Mouse (Mus musculus): ENCODE results near the gene Gm17190.
"Not testable (repeated sequence)": the region's sequence is repeated elsewhere in the genome, so short reads cannot be mapped to it uniquely, and the experiment has no call there.

Gene Gm17190

DNA sequence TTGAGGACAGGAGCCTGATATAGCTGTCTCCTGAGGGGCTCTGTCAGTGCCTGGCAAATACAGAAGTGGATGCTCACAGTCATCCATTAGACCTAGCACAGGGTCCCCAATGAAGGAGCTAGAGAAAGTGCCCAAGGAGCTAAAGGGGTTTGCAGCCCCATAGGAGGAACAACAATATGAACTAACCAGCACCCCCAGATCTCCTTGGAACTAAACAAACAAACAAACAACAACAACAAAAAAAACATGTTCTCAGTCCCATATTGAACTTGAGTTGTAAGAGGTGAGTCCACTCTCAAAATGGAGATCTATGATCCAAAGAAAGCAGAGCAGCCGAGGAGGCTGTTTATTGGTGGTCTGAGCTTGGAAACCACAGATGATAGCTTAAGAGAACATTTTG is at the start of gene Gm17190:
Gene Gm17190 (plus strand): TSS at position 301 of the 400 bp plus-strand sequence.
- DNase-seq = not testable (repeated sequence)

DNA sequence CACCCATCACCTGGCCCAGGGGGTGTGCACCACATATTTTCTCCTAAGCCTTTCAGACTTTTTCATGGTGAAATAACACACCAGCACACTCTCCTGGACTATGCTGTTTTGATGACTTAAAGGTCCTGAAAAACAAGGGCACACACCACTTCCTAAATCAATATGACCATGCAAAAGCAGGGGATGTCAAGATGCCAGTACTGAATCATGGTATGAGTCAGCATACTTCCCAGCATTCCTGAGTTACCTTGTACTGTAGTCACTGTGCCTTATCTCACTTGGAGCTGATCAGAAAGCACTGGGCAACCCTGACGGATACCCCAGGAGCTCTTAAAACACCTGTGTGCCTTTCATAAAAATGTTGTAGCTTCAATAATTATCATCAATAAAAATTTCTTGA is 42.3 kb upstream of the Gm17190 start:
- no peak for DNase-seq

- DNase-seq = peak; percentile 40
These were observed 41.4 kb upstream of the Gm17190 start for GRCm38 (mm10) chr13:96040275-96041042.

- DNase-seq = peak; percentile 42
These were observed 36.5 kb upstream of the Gm17190 start for GRCm38 (mm10) chr13:96045396-96045795.

DNA sequence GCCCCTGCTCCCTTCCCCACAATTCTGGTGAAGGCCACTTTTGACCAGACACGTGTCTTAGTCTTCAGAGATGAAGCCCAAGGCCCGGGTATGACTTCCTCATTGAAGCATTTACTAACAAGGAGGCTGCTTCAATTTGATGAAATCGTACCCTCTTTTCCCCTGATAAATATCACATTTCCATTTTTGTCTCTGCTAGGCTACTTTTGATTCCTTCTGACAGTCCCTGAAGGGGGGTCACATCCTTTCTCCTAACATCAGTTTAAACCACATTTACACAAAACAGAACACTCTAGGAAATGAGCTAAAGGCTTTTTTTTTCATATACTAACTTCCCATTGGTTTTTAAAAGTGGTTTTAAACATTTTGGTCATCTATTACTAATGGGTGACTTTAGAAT is 29.1 kb upstream of the Gm17190 start:
- peak; percentile 27 for DNase-seq

- no peak for DNase-seq
These were observed 8.3 kb upstream of the Gm17190 start for GRCm38 (mm10) chr13:96073555-96073954.

- not testable (repeated sequence) for DNase-seq
These were observed 578 bp upstream of the Gm17190 start, which contains the start of gene Gm20075 for GRCm38 (mm10) chr13:96081276-96081675. Gene Gm20075, minus strand, starts transcription at chr13:96081376.

DNA sequence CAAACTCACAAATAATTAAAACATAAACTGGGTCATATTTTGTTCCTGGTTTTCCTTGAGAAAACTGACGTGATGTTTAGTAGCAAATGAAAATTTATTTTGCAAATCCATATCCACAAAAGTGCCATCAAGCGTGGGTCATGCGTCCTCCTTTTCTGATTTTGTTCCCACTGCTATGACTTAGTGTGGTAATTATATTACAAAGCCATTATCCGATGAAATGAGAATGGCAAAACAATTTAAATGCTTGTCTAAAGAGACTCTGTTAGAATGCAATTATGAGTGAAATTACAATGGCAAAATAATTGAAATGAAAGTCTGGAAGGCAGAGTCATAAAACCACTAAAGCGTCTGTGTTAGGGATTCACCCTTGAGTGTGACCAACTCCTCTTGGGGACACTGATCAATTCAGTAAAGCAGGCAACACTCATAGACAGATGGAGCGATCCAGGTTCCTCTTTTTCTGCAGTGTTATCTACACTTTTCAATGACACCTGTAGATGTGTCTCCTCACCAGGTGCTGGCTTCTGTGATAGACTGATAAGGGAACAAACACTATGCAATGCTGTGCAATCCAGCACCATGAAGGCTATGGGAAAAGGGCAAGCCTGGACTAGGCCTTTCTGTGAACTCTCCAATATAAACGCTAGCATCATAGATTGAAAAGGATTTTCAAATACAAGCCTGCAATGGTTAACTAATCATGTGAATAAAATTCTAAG is 3.9 kb downstream of the Gm17190 start:
- DNase-seq = no peak

GRCm38 (mm10) chr13:96090929-96091328 is 9.1 kb downstream of the Gm17190 start:
- DNase-seq = no peak

- no peak for DNase-seq
These were observed 24.5 kb downstream of the Gm17190 start for GRCm38 (mm10) chr13:96106367-96106766.

DNA sequence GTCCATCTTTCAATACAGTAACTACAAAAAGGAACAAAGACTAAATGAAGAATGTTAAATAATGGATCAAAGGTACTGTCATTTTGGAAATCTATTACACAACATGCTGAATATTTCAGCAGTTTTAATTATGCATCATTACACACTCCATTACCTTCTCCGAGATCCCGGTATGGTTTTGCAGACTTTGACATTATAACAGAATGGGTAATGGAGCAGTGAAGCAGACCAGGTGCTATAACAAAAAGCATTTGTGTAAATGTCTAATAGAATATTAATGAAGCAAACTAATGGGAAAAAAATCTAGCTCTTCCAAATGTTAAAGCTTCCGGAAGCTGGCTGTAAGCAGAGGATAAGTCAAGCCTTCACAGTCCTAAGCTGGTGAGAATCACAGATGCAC is 28.9 kb downstream of the Gm17190 start:
- no peak for DNase-seq

- peak; percentile 93 for DNase-seq
These were observed 30.9 kb downstream of the Gm17190 start for GRCm38 (mm10) chr13:96112711-96113110.

GRCm38 (mm10) chr13:96125011-96125410 is 43.2 kb downstream of the Gm17190 start:
- no peak for DNase-seq

- no peak for DNase-seq
These were observed 44.8 kb downstream of the Gm17190 start for GRCm38 (mm10) chr13:96126669-96127068.

- DNase-seq = peak; percentile 54
These were observed 47.2 kb downstream of the Gm17190 start for GRCm38 (mm10) chr13:96129081-96129480.

- peak; percentile 85 for DNase-seq
These were observed 49.2 kb downstream of the Gm17190 start for GRCm38 (mm10) chr13:96131050-96131449.

- peak; percentile 41 for DNase-seq
These were observed 50.1 kb downstream of the Gm17190 start for GRCm38 (mm10) chr13:96131911-96132310.

GRCm38 (mm10) chr13:96132401-96132816 is 50.6 kb downstream of the Gm17190 start, which contains the start of gene Sv2c:
Gene Sv2c, minus strand, starts transcription at chr13:96132577.
- peak; percentile 64 for DNase-seq

Data from heart, adult 11 months (tissue).